Mouse (Mus musculus) hindbrain, postnatal 0 days (tissue): ENCODE measurements around the gene Fastkd5. TPM values are rescaled to one million over a fixed set of nuclear protein-coding genes. Genes with fewer than 3 reads are reported as not detected.
A peak's percentile ranks its signal among the peaks of the same experiment; 100 is the strongest.

Experiments used
- ATAC-seq: fragments of 200-750 bp; cut with Nextera tagmentation; 2 replicates; pipeline ENCODE4 v1.8.0; 2017; ENCODE audit warnings: mild to moderate bottlenecking, moderate TSS enrichment, moderate library complexity
- DNase-seq: peaks from one replicate; pipeline ENCODE4 v3.0.0-alpha.2; 2015; ENCODE audit warnings: low spot score
- H3K27ac ChIP-seq: fragments of 300-500 bp; sonication (generic); 2 replicates; pipeline ENCODE4 v1.5.1; 2014; ENCODE audit warnings: mild to moderate bottlenecking
- H3K27me3 ChIP-seq: fragments of 300-500 bp; sonication (generic); 2 replicates; pipeline ENCODE4 v1.6.1; 2014; ENCODE audit warnings: low read length, mixed read lengths; ENCODE audit not compliant: insufficient read depth
- H3K36me3 ChIP-seq: fragments of 300-500 bp; sonication (generic); 2 replicates; pipeline ENCODE4 v1.6.1; 2014; ENCODE audit warnings: low read length, mixed read lengths; ENCODE audit not compliant: insufficient read depth
- H3K4me1 ChIP-seq: fragments of 300-500 bp; sonication (generic); 2 replicates; pipeline ENCODE4 v1.6.1; 2014; ENCODE audit warnings: antibody characterized with exemption, low read length, mixed read lengths; ENCODE audit not compliant: insufficient read depth
- H3K4me2 ChIP-seq: fragments of 300-500 bp; sonication (generic); 2 replicates; pipeline ENCODE4 v1.6.1; 2014; ENCODE audit warnings: low read depth, mild to moderate bottlenecking, low read length, moderate library complexity, mixed read lengths
- H3K4me3 ChIP-seq: fragments of 300-500 bp; sonication (generic); 2 replicates; pipeline ENCODE4 v1.5.1; 2014; ENCODE audit warnings: low read length
- H3K9ac ChIP-seq: fragments of 300-500 bp; sonication (generic); replicated peaks from 2 replicates; pipeline ENCODE4 v1.6.1; 2014; ENCODE audit warnings: mild to moderate bottlenecking, low read length, moderate library complexity, mixed read lengths
- H3K9me3 ChIP-seq: fragments of 300-500 bp; sonication (generic); 2 replicates; pipeline ENCODE4 v1.6.1; 2016; ENCODE audit warnings: low read length, mixed read lengths
- CTCF ChIP-seq: IDR thresholded peaks from 2 replicates; pipeline ENCODE4 v1.5.1; 2016; ENCODE audit warnings: antibody characterized with exemption, control low read depth, low read depth
- WGBS: fragments of 180-500 bp; shearing (Covaris S2); extraction: QIAGEN DNeasy Blood & Tissue Kit; methylation state at CpG from one replicate; pipeline ENCODE4 v1.1.7; 2014; 5-methylcytosine and 5-hydroxymethylcytosine counted together
- polyA plus RNA-seq: library from polyadenylated mRNA; unstranded; fragments of >200 nt; fragmentation: Nextera tagmentation; extraction: Ambion mirVana; gene quantifications from 2 replicates; pipeline ENCODE4 v1.2.1, GENCODE M21; 2015
- total RNA-seq: library from RNA; depleted of rRNA; stranded (reverse); fragments of >200 nt; gene quantifications from 2 replicates; pipeline ENCODE4 v1.2.3, GENCODE M21; 2014

Gene Fastkd5
- total and polyA plus RNA-seq, 2 experiments from 2014 or later = 6.0 to 7.9 TPM

- peaks cover 24% of the 10 kb centered on the region for H3K36me3 ChIP-seq
- no peak for ATAC-seq
Observed at GRCm38 (mm10) chr2:130591016-130591415, 38.8 kb downstream of the Fastkd5 start.

GRCm38 (mm10) chr2:130589761-130590160, 40.1 kb downstream of the Fastkd5 start:
- TF ChIP-seq CTCF = no peak
- Histone ChIP-seq H3K9me3 (no peaks in the 10 kb centered on the region), H3K27me3 (no peaks in the 10 kb centered on the region), H3K36me3 (peaks cover 17% of the 10 kb centered on the region), H3K4me3 (no peak overlapping the region), H3K4me2 (no peak overlapping the region), H3K27ac (no peak overlapping the region), H3K9ac (no peak overlapping the region), H3K4me1 (no peaks in the 10 kb centered on the region)
- 91% methylated on average over 2 of the region's 2 CpGs for WGBS
- ATAC-seq (no peak), DNase-seq (no peak)

More at GRCm38 (mm10) chr2:130591016-130591415, 38.8 kb downstream of the Fastkd5 start:
- no peak for DNase-seq
- Histone ChIP-seq H3K9ac (no peak overlapping the region), H3K9me3 (no peaks in the 10 kb centered on the region), H3K27me3 (no peaks in the 10 kb centered on the region), H3K4me1 (no peaks in the 10 kb centered on the region), H3K4me3 (no peak overlapping the region), H3K4me2 (no peak overlapping the region), H3K27ac (no peak overlapping the region)
- WGBS = 88% methylated on average over 2 of the region's 2 CpGs
- no peak for TF ChIP-seq CTCF

- Histone ChIP-seq H3K36me3 (peaks cover 17% of the 10 kb centered on the region), H3K27me3 (no peaks in the 10 kb centered on the region), H3K4me2 (no peak overlapping the region), H3K4me1 (no peaks in the 10 kb centered on the region), H3K4me3 (no peak overlapping the region), H3K9me3 (no peaks in the 10 kb centered on the region), H3K27ac (no peak overlapping the region), H3K9ac (no peak overlapping the region)
- ATAC-seq (no peak), DNase-seq (no peak)
- 41% methylated on average over 4 of the region's 4 CpGs for WGBS
- no peak for TF ChIP-seq CTCF
Observed at GRCm38 (mm10) chr2:130589157-130589556, 40.7 kb downstream of the Fastkd5 start.

- Histone ChIP-seq H3K4me1 (no peaks in the 10 kb centered on the region), H3K9ac (no peak overlapping the region), H3K4me3 (no peak overlapping the region), H3K27ac (no peak overlapping the region), H3K36me3 (peaks cover 17% of the 10 kb centered on the region), H3K4me2 (no peak overlapping the region), H3K9me3 (no peaks in the 10 kb centered on the region), H3K27me3 (no peaks in the 10 kb centered on the region)
- no peak for TF ChIP-seq CTCF
- 80% methylated on average over 2 of the region's 2 CpGs for WGBS
- no peak for ATAC-seq
- no peak for DNase-seq
Observed at GRCm38 (mm10) chr2:130588373-130588772, 41.5 kb downstream of the Fastkd5 start.

- Histone ChIP-seq H3K4me3 (no peak overlapping the region), H3K36me3 (peaks cover 9% of the 10 kb centered on the region), H3K9ac (no peak overlapping the region), H3K27ac (no peak overlapping the region), H3K9me3 (no peaks in the 10 kb centered on the region), H3K4me1 (0 out of 2 replicates have a peak, but pooled peaks cover under 1% of the 10 kb centered on the region), H3K27me3 (peaks cover 12% of the 10 kb centered on the region; the same call in 1 of the 2 replicates), H3K4me2 (no peak overlapping the region)
- DNase-seq (no peak), ATAC-seq (no peak)
- no peak for TF ChIP-seq CTCF
- 85% methylated on average over 6 of the region's 6 CpGs for WGBS
Observed at GRCm38 (mm10) chr2:130586016-130586415, 43.8 kb downstream of the Fastkd5 start.

GRCm38 (mm10) chr2:130583902-130584560, 45.8 kb downstream of the Fastkd5 start:
- Histone ChIP-seq H3K9me3 (no peaks in the 10 kb centered on the region), H3K27me3 (peaks cover 31% of the 10 kb centered on the region), H3K4me2 (no peak overlapping the region), H3K4me3 (no peak overlapping the region), H3K4me1 (0 out of 2 replicates have a peak, but pooled peaks cover 8% of the 10 kb centered on the region), H3K36me3 (no peaks in the 10 kb centered on the region), H3K27ac (no peak overlapping the region), H3K9ac (no peak overlapping the region)
- WGBS = 73% methylated on average over 10 of the region's 10 CpGs
- ATAC-seq (no peak), DNase-seq (no peak)
- TF ChIP-seq CTCF = no peak

- no peak for TF ChIP-seq CTCF
Observed at GRCm38 (mm10) chr2:130582552-130582951, 47.3 kb downstream of the Fastkd5 start, which contains the start of gene Avp. Avp (minus strand) TSS chr2:130582554.

More at GRCm38 (mm10) chr2:130582552-130582951, 47.3 kb downstream of the Fastkd5 start, which contains the start of gene Avp:
- no peak within 1 kb of the TSS for H3K27ac ChIP-seq
- WGBS = 32% methylated on average over 10 of the region's 10 CpGs
- H3K27me3 ChIP-seq = peaks cover 41% of the 10 kb centered on the region
- 0 out of 2 replicates have a peak, but pooled peaks cover 8% of the 10 kb centered on the region for H3K4me1 ChIP-seq
- DNase-seq = no peak
- peak within 1 kb of the TSS; percentile 27; the same call in 1 of the 2 replicates for H3K4me3 ChIP-seq
- H3K36me3 ChIP-seq = no peaks in the 10 kb centered on the region
- H3K4me2 ChIP-seq = no peak within 1 kb of the TSS
- ATAC-seq = no peak
- no peaks in the 10 kb centered on the region for H3K9me3 ChIP-seq
- H3K9ac ChIP-seq = no peak within 1 kb of the TSS
